Mouse (Mus musculus): ENCODE measurements around the gene Hnrnpl. TPM values are rescaled to one million over a fixed set of nuclear protein-coding genes. Genes with fewer than 3 reads are reported as not detected.
A peak's percentile ranks its signal among the peaks of the same experiment; 100 is the strongest.

Hnrnpl gene
- total and polyA plus RNA-seq, 2 experiments from 2014 or later: 171 to 259 TPM

DNA sequence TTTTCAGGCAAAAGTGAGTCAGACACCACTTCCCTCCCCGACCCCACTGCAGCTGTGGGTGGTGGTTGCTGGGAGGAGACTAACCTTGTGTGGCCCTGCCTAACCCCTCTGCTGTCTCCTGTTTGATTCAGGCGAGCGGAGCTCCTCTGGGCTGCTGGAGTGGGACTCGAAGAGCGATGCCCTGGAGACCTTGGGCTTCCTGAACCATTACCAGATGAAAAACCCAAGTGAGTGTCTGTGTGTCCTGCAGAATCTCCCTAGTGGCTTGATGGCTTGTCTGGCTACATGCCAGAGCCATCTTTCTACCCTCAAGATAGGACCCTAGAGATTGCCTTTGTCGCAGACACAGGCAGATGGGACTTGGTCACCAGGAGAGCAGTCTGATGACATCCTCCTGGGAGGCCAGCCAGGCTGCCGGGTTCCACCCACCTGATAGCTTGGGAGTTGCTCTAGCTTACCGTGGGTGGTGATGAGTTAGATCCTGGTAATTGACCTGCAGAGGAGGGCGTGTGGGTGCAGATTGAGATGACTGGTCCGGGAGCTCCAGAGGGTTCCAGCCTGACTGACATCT lies 13.0 kb downstream of the Hnrnpl start:
- ATAC-seq (ENCODE audit: insufficient read depth, low read depth): no peak
- Histone ChIP-seq H3K4me1 (ENCODE audit: control insufficient read depth, insufficient read depth) (peaks cover 19% of the 10 kb centered on the region), H3K27me3 (ENCODE audit: control insufficient read depth, insufficient read depth, low read length) (no peaks in the 10 kb centered on the region), H3K36me3 (replicated peaks; ENCODE audit: control insufficient read depth, insufficient read depth, low read length) (peaks cover 67% of the 10 kb centered on the region), H3K9ac (replicated peaks; ENCODE audit: low read depth, low read length) (no peak overlapping the region), H3K4me3 (ENCODE audit: low read depth, low read length) (no peak overlapping the region), H3K9me3 (replicated peaks; ENCODE audit: control insufficient read depth, low read length) (no peaks in the 10 kb centered on the region), H3K4me2 (ENCODE audit: low read depth, low read length) (no peak overlapping the region), H3K27ac (ENCODE audit: low read depth) (peak overlapping the region; percentile 66)
- DNase-seq (ENCODE audit: low spot score): no peak
- 42% methylated on average over 10 of the region's 10 CpGs for WGBS
- TF ChIP-seq CTCF (IDR thresholded peaks at IDR 0.05; ENCODE audit: low read depth) (no peak), EP300 (IDR thresholded peaks at IDR 0.05; ENCODE audit: low read depth) (no peak)

GRCm38 (mm10) chr7:28822556-28822955 lies 14.2 kb downstream of the Hnrnpl start:
- Histone ChIP-seq H3K27me3 (ENCODE audit: control insufficient read depth, insufficient read depth, low read length) (no peaks in the 10 kb centered on the region), H3K36me3 (replicated peaks; ENCODE audit: control insufficient read depth, insufficient read depth, low read length) (peaks cover 55% of the 10 kb centered on the region), H3K4me1 (ENCODE audit: control insufficient read depth, insufficient read depth) (peaks cover 24% of the 10 kb centered on the region), H3K9ac (replicated peaks; ENCODE audit: low read depth, low read length) (no peak overlapping the region), H3K4me3 (ENCODE audit: low read depth, low read length) (no peak overlapping the region), H3K4me2 (ENCODE audit: low read depth, low read length) (no peak overlapping the region), H3K27ac (ENCODE audit: low read depth) (peak overlapping the region; percentile 94), H3K9me3 (replicated peaks; ENCODE audit: control insufficient read depth, low read length) (no peaks in the 10 kb centered on the region)
- WGBS: 61% methylated on average over 1 of the region's 1 CpGs
- ATAC-seq (ENCODE audit: insufficient read depth, low read depth): no peak
- DNase-seq (ENCODE audit: low spot score): no peak
- TF ChIP-seq CTCF (IDR thresholded peaks at IDR 0.05; ENCODE audit: low read depth) (no peak), EP300 (IDR thresholded peaks at IDR 0.05; ENCODE audit: low read depth) (no peak)

- Histone ChIP-seq H3K4me3 (ENCODE audit: low read depth, low read length) (no peak overlapping the region), H3K9ac (replicated peaks; ENCODE audit: low read depth, low read length) (no peak overlapping the region), H3K9me3 (replicated peaks; ENCODE audit: control insufficient read depth, low read length) (no peaks in the 10 kb centered on the region), H3K27ac (ENCODE audit: low read depth) (peak overlapping the region; percentile 94), H3K36me3 (replicated peaks; ENCODE audit: control insufficient read depth, insufficient read depth, low read length) (peaks cover 48% of the 10 kb centered on the region), H3K4me2 (ENCODE audit: low read depth, low read length) (no peak overlapping the region), H3K4me1 (ENCODE audit: control insufficient read depth, insufficient read depth) (peaks cover 27% of the 10 kb centered on the region), H3K27me3 (ENCODE audit: control insufficient read depth, insufficient read depth, low read length) (no peaks in the 10 kb centered on the region)
- DNase-seq (ENCODE audit: low spot score) (no peak), ATAC-seq (ENCODE audit: insufficient read depth, low read depth) (no peak)
- no peak for TF ChIP-seq CTCF (IDR thresholded peaks at IDR 0.05; ENCODE audit: low read depth)
- TF ChIP-seq EP300 (IDR thresholded peaks at IDR 0.05; ENCODE audit: low read depth): no peak
- WGBS: 51% methylated on average over 10 of the region's 10 CpGs
These were observed 14.9 kb downstream of the Hnrnpl start for GRCm38 (mm10) chr7:28822993-28823903.

GRCm38 (mm10) chr7:28823932-28824331 lies 15.6 kb downstream of the Hnrnpl start:
- DNase-seq (ENCODE audit: low spot score): no peak
- Histone ChIP-seq H3K9me3 (replicated peaks; ENCODE audit: control insufficient read depth, low read length) (no peaks in the 10 kb centered on the region), H3K9ac (replicated peaks; ENCODE audit: low read depth, low read length) (peak overlapping the region; percentile 56; the same call in 1 of the 2 replicates), H3K27ac (ENCODE audit: low read depth) (peak overlapping the region; percentile 94), H3K4me3 (ENCODE audit: low read depth, low read length) (no peak overlapping the region), H3K36me3 (replicated peaks; ENCODE audit: control insufficient read depth, insufficient read depth, low read length) (peaks cover 46% of the 10 kb centered on the region), H3K27me3 (ENCODE audit: control insufficient read depth, insufficient read depth, low read length) (no peaks in the 10 kb centered on the region), H3K4me1 (ENCODE audit: control insufficient read depth, insufficient read depth) (peaks cover 27% of the 10 kb centered on the region), H3K4me2 (ENCODE audit: low read depth, low read length) (no peak overlapping the region)
- no peak for ATAC-seq (ENCODE audit: insufficient read depth, low read depth)
- TF ChIP-seq CTCF (IDR thresholded peaks at IDR 0.05; ENCODE audit: low read depth) (no peak), EP300 (IDR thresholded peaks at IDR 0.05; ENCODE audit: low read depth) (no peak)
- 22% methylated on average over 2 of the region's 2 CpGs for WGBS

GRCm38 (mm10) chr7:28824941-28825685 lies 16.8 kb downstream of the Hnrnpl start, which contains the start of gene Ech1:
Gene Ech1, plus strand, starts transcription at chr7:28825217.
- H3K9me3 ChIP-seq (replicated peaks; ENCODE audit: control insufficient read depth, low read length): no peaks in the 10 kb centered on the region
- DNase-seq (ENCODE audit: low spot score) (peak; percentile 95), ATAC-seq (ENCODE audit: insufficient read depth, low read depth) (peak; percentile 84)
- 2% methylated on average over 33 of the region's 33 CpGs for WGBS
- peaks cover 19% of the 10 kb centered on the region for H3K4me1 ChIP-seq (ENCODE audit: control insufficient read depth, insufficient read depth)
- H3K36me3 ChIP-seq (replicated peaks; ENCODE audit: control insufficient read depth, insufficient read depth, low read length): peaks cover 38% of the 10 kb centered on the region
- H3K9ac ChIP-seq (replicated peaks; ENCODE audit: low read depth, low read length): peak within 1 kb of the TSS; percentile 74
- peak within 1 kb of the TSS; percentile 60 for H3K4me2 ChIP-seq (ENCODE audit: low read depth, low read length)
- peak within 1 kb of the TSS; percentile 94 for H3K27ac ChIP-seq (ENCODE audit: low read depth)
- TF ChIP-seq CTCF (IDR thresholded peaks at IDR 0.05; ENCODE audit: low read depth) (no peak), EP300 (IDR thresholded peaks at IDR 0.05; ENCODE audit: low read depth) (peak; percentile 98)
- no peaks in the 10 kb centered on the region for H3K27me3 ChIP-seq (ENCODE audit: control insufficient read depth, insufficient read depth, low read length)
- peak within 1 kb of the TSS; percentile 54 for H3K4me3 ChIP-seq (ENCODE audit: low read depth, low read length)
